Mouse (Mus musculus): ENCODE measurements around the gene Nxph3.
"Not testable (repeated sequence)": the region's sequence is repeated elsewhere in the genome, so short reads cannot be mapped to it uniquely, and the experiment has no call there.

The Nxph3 gene

DNA sequence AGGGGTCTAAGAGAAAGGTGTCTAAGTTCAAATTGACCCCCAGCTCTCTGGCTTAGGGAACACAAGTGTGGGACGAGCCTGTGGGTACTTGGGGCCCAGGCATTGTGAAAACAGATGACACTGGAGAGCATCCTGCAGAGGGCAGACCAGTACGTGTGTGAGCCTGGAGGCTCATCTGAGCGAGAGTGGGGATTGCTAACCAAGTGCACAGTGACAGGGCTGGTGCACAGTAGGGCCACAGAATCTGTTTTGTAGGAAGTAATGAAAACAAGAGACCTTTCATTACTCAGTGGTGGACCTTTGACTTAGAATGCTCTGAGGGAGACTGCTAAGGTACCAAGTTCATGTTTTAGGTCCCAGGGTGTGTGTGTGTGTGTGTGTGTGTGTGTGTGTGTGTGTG is 5.6 kb upstream of the Nxph3 start:
- in situ Hi-C loops (cut with MboI; ENCODE audit: low sequenced_read_pairs): loop anchor here (5.0 to 10.0 kb wide), 2 partner anchors 123 to 265 kb away; no protein-coding TSS in a partner anchor

DNA sequence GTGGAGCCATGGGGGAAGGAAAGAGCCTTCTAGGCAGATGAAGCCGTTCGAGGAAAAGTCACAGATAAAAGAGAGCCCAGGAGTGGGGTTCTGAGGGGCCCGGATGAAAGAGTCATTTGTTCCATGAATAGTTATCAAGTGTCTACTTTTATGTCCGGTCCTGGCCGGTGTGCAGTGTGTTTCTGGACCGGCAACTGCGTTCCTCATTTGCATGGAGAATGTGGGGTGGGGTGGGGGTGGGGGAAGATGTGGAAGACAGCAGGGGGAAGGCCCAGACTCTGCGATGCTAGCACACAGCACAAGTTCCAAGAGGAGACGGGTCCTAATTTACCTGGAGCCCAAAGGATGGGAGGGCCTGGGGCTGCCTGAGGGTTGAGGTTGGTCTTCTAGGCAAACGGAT is 4.9 kb upstream of the Nxph3 start:
- in situ Hi-C loops (cut with MboI; ENCODE audit: low sequenced_read_pairs): no loop called here

GRCm38 (mm10) chr11:95517162-95517561 is 2.8 kb upstream of the Nxph3 start:
- in situ Hi-C loops (cut with MboI; ENCODE audit: low sequenced_read_pairs): no loop called here

DNA sequence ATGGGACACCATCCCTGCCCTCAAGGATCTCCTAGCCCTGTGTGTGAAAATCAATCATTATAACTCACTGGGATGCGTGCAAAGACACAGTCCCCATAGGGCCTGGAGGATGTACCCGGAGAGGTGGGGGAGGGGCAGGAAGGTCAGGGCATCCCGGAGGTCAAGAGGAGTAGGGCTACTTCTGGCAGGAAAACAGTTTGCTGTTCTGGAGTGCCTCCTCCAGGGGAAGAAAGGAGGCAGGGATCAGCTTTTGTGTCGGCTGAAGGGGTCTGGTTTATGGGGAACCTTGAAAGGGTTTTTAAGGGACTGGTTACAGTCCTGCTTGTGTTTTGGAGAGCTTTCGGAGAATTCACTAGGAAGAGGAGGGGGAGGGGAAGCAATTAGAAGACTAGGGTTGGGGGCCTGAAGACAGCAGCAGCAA is 2.1 kb upstream of the Nxph3 start:
- in situ Hi-C loops (cut with MboI; ENCODE audit: low sequenced_read_pairs): no loop called here

DNA sequence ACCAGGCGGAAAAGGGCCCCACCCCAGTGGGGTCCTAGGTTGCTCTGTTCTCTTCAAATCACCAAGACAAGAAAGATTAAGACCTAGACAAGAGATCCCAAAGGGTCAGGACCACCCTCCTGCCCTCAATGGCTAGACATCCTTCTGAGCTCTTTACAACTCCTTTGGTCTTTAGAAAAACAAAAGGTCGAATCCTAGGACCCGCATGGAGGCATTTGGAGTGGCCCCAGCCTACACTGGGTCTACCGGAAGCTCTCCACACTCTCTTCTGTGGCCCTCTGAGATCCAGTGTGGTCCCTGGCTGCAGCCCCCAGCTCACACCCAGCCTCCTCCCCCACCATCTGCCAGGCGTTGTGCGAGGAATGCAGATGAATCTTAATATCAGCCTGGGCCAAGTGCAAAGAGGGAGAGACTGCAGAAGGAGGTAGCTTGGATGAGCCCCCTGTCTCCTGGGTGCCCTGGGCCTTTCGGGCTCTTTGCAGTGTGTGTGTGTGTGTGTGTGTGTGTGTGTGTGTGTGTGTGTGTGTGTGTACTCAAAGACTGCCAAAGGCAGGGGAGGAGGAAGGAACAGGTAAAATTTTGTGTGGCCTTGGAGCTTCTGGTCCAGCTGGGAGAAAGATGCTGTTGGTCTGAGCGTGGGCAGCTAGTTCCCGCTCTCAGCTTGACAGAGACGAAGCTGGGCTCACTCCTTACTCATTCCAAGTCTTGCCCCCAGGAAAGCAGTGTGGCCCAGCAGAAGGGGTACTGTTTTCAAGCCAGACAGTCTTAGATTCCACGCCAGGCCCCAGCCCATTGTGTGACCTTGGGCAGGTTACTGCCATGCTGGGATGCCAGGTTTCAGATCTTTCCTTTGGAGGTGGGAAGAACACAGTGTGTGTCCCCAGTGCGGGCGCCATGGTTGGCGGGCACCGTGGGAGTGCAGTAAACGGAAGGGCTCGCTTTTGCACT is 1.3 kb upstream of the Nxph3 start:
- in situ Hi-C loops (cut with MboI; ENCODE audit: low sequenced_read_pairs): no loop called here

DNA sequence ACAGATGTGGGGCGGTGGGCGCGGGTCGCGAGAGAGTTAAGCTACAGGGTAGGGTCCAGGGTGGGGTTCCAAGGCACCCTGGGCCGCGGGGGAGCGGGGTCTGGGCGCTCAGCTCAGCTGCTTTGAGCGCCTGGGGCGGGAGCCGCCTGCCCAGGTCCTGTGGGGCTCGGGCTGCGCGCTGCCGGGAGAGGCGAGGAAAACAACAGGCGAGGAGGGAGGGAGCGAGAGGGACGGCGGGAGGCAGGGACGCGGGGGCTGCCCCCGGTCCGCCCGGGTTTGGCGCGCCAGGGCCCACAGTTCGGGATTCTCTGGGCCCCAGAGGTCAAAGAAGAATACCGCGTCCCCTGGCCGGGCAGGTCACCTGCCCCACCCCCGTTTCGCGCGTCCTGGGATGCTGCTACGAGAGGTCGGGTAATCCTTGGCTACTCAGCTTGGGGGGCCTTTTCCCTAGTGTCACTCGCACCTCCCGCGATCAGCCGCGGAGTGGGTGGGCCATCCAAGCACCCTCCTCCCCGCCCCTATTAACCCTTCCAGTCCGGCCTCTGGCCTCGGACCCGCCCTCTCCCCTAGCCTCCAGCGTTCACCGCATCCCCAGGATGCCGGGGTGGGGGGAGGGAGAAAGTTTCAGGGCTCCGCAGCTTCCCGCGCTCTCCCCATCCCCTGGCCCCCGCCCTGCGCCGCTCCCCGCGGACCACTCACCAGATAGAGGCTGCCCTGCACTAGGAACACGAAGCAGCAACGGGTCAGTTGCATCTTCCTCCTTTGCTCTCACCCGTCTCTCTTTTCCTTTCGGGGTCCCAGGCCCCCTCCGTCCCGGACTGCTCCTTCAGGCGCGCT is 691 bp downstream of the Nxph3 start:
- in situ Hi-C loops (cut with MboI; ENCODE audit: low sequenced_read_pairs): no loop called here

DNA sequence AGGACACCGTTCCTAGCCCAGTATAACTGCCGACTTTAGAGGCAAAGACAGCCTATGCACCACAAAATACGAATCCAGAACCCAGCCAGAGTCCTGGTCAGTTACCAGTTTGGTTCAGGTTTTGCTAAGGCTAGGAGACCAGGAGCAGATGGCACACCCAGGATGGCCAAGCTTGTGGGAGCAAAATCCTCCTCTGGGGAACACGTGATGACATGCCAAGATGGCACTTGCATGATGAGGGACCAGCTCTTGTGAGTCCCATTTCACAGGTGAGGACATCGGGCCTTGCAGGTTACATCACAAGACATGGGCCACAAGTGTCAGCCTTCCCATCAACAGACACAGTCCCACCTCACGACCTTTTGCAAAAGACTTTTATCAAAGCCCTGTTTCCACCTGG is 2.0 kb downstream of the Nxph3 start:
- in situ Hi-C loops (cut with MboI; ENCODE audit: low sequenced_read_pairs): no loop called here

DNA sequence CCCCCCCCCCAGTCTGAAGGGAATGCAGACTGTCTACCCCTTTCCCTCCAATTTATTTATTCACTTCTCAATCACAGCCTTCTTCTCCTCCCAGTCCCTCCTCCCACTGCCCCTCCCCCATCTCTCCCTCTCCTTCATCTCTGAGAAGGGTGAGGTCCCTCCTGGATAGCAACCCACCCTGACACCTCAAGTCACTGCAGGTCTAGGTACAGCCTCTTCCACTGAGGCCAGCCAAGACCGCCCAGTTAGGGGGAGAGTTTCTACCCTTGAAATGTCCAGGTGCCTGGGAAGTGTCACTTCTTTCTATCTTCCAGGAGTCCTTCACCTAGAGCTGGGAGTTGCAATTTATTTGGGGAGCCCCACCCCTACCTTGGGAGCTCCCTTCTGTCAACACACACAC is 2.5 kb downstream of the Nxph3 start:
- in situ Hi-C loops (cut with MboI; ENCODE audit: low sequenced_read_pairs): no loop called here

DNA sequence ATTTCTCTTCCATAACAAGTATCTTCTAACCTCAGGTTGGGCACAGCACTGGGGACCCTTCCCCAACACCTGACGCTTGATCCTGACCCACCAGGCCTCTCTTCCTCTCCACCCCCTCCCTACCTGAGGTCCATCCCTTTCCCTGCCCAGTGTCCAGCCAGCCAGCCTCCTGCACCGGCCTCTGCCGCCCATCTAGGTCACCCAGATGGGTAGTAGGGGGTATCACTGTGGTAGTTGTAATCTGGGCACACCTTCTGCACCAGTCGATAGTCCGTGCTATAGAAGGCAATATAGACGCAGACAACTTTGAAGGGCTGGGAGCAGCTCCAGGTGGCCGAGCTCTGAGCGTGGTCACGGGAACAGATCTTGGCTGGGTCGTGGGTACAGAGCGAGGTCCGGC is 3.7 kb downstream of the Nxph3 start:
- in situ Hi-C loops (cut with MboI; ENCODE audit: low sequenced_read_pairs): no loop called here

DNA sequence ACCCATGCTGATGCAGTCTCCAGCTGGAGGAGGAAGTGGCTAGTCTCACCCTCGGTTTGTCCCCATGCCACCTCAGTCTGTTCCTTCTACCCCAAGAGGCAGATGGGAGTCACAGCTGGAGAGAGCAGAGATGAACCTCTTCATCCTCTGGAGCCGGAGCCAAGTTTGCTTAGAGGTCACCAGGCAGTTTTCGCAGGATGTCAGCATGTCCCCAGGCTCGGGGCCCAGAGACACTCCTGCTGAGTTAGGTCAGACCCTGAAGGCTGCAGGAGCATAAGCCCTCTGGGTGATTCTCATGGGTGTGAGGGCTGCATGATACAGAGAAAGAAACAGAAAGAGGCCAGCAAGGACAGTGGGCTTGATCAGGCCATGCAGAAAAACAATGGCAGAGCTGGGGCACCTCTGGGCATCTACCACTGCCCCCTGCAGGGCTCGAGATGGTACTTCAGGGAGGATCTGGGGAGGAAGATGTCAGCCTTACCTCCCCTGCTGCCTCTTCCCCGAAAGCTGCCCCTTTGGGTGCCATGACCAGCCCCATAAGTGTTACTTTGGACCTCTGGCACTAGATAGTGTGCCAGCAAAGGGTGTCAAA is 5.1 kb downstream of the Nxph3 start:
- in situ Hi-C loops (cut with MboI; ENCODE audit: low sequenced_read_pairs): no loop called here

- in situ Hi-C loops (cut with MboI; ENCODE audit: low sequenced_read_pairs): no loop called here
These were observed 6.0 kb downstream of the Nxph3 start for GRCm38 (mm10) chr11:95508211-95508926.

DNA sequence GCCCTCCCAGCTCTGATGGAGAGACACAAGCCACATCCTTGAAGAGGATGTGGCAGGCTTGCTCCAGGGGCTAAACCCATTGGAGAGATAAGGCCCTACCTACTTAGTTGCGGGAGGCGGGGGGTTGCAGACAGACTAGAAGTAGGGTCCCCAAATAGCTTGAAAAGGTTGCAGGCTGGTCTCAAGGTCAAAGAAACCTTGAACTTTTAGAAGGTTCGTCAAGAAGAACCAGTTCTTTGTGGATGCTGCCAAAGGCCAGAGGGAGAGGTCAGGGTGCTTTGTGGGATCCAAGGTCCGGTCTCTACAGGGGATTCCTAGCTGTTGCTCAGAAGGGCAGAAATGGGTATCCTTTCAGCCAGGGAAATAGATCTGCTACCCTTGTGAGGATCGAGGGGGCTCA is 6.6 kb downstream of the Nxph3 start:
- in situ Hi-C loops (cut with MboI; ENCODE audit: low sequenced_read_pairs): no loop called here

DNA sequence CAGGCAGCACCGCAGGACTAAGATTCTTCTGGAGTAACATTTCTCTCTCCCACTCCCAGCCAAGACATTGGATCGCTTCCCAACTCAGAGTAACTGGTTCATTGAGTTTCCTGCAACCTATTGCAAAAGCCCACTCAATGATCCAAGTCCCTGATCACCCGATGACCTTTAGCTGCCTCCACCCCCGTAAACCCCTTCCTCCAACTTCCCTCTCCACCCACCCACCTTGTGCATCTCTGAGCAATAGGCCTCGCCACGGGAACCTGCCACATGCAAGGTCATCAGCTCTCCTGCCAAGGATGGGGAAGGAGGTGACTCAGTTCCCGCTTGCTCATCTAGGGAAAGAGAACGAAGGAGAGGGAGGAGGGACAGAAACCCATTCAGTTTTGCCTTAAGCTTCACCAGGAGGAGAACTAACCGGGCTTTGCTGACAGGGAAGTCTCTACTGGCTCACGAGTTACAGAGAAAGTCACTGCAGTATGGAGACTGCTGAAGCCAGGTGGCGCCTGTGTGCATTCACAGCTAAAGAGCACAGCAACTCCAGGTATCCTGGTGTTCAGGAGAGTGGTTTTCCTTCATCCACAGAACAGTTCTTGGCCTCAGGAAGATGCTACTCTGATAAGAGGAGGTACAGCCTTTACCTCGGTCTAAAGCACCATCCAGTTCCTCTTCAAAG is 7.2 kb downstream of the Nxph3 start:
- in situ Hi-C loops (cut with MboI; ENCODE audit: low sequenced_read_pairs): no loop called here

- in situ Hi-C loops (cut with MboI; ENCODE audit: low sequenced_read_pairs): no loop called here
These were observed 10.1 kb downstream of the Nxph3 start for GRCm38 (mm10) chr11:95504271-95504731.

- in situ Hi-C loops (cut with MboI; ENCODE audit: low sequenced_read_pairs): no loop called here
These were observed 10.7 kb downstream of the Nxph3 start for GRCm38 (mm10) chr11:95503581-95504180.

- in situ Hi-C loops (cut with MboI; ENCODE audit: low sequenced_read_pairs): not testable (repeated sequence)
These were observed 12.5 kb downstream of the Nxph3 start for GRCm38 (mm10) chr11:95501826-95502225.

- in situ Hi-C loops (cut with MboI; ENCODE audit: low sequenced_read_pairs): no loop called here
These were observed 13.5 kb downstream of the Nxph3 start for GRCm38 (mm10) chr11:95500836-95501235.

- in situ Hi-C loops (cut with MboI; ENCODE audit: low sequenced_read_pairs): no loop called here
These were observed 14.0 kb downstream of the Nxph3 start for GRCm38 (mm10) chr11:95500412-95500811.

- in situ Hi-C loops (cut with MboI; ENCODE audit: low sequenced_read_pairs): no loop called here
These were observed 16.4 kb downstream of the Nxph3 start for GRCm38 (mm10) chr11:95497921-95498320.

DNA sequence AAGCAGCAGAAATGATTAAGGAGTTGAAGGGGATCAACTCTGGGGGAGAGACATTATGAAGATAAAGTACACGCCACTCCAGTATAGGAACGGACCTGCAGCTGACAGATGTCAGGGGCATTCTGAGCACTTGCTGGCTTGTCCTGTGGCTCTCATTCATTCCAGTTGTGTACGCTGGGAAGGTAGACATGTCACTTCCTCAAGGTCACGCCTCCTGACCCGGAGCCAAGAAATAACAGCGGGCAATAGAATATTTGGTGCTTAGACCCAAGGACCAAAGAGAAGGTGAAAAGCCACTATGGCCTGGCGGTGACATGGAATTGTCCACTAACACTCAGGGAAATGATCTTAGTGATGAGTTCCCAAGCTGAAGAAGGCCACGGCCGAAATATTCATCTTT is 18.5 kb downstream of the Nxph3 start:
- in situ Hi-C loops (cut with MboI; ENCODE audit: low sequenced_read_pairs): no loop called here
